Mouse (Mus musculus) layer of hippocampus, postnatal 10 days (tissue): ENCODE results near the gene Ccdc91. TPM values are rescaled to one million over a fixed set of nuclear protein-coding genes. Genes with fewer than 3 reads are reported as not detected.

Experiments used
- DNase-seq, 2 experiments: peaks; one replicate each; pipeline ENCODE4 v3.0.0; 2021; ENCODE audit warnings: low spot score in 2 of 2
- total RNA-seq, 2 experiments: library from RNA; stranded (reverse); gene quantifications; 2 replicates each; pipeline ENCODE4 v1.2.3; 2021

The Ccdc91 gene
- total RNA-seq, 2 experiments from 2014 or later = 22.9 to 23.5 TPM

GRCm38 (mm10) chr6:147676214-147676613, 200.6 kb downstream of the Ccdc91 start:
- DNase-seq = no peak

Other genes starting within 250 kb of the Ccdc91 start
- gene Pthlh, start 211.6 kb upstream of the Ccdc91 start, total RNA-seq = 1 to 10 TPM; 1.6 to 2.5 TPM